Mouse (Mus musculus) kidney, adult 2 months (tissue): Measurements from ENCODE around the gene Zgpat. TPM values are rescaled to one million over a fixed set of nuclear protein-coding genes. Genes with fewer than 3 reads are reported as not detected.

Source experiments
- DNase-seq: peaks from one replicate; pipeline ENCODE4 v3.0.0; 2021
- H3K27ac ChIP-seq: fragments of 200-500 bp; 2 replicates; pipeline ENCODE4 v1.5.1; 2012; ENCODE audit warnings: low read depth, low read length, control low read depth, inconsistent platforms; ENCODE audit not compliant: insufficient read depth
- H3K27me3 ChIP-seq: fragments of 200-500 bp; replicated peaks from 2 replicates; pipeline ENCODE4 v1.6.1; 2012; ENCODE audit warnings: mild to moderate bottlenecking, moderate library complexity, low read length, inconsistent platforms; ENCODE audit not compliant: control insufficient read depth, insufficient read depth
- H3K36me3 ChIP-seq: fragments of 200-500 bp; 2 replicates; pipeline ENCODE4 v1.6.1; 2012; ENCODE audit warnings: mild to moderate bottlenecking, moderate library complexity, low read length, inconsistent platforms; ENCODE audit not compliant: control insufficient read depth, insufficient read depth
- H3K4me1 ChIP-seq: fragments of 200-500 bp; 2 replicates; pipeline ENCODE4 v1.6.1; 2011; ENCODE audit warnings: low read length; ENCODE audit not compliant: control insufficient read depth, insufficient read depth
- H3K4me3 ChIP-seq: fragments of 200-500 bp; 2 replicates; pipeline ENCODE4 v1.5.1; 2011; ENCODE audit warnings: mild to moderate bottlenecking, low read depth, low read length, control low read depth; ENCODE audit not compliant: insufficient read depth
- CTCF ChIP-seq: fragments of 200-500 bp; conservative IDR thresholded peaks from 2 replicates; pipeline ENCODE4 v1.5.1; 2011; ENCODE audit warnings: low read depth, mild to moderate bottlenecking, control low read depth, low read length, moderate library complexity, mixed read lengths; ENCODE audit not compliant: insufficient read depth, insufficient read length
- POLR2A ChIP-seq: fragments of 200-500 bp; IDR thresholded peaks from one replicate; pipeline ENCODE4 v1.6.1; 2011; ENCODE audit warnings: low read depth, low read length, control low read depth
- WGBS: fragments of 180-500 bp; shearing (Covaris S2); methylation state at CpG from one replicate; pipeline ENCODE4 v1.1.7; 2018; 5-methylcytosine and 5-hydroxymethylcytosine counted together
- polyA plus RNA-seq: library from polyadenylated mRNA; depleted of rRNA; stranded (reverse); fragments of >200 nt; gene quantifications from 2 replicates; pipeline ENCODE4 v1.2.3, GENCODE M21; 2012; rRNA removed

The Zgpat gene
- polyA plus RNA-seq, result 29.6 and 35.2 TPM in 2 replicates

- H3K36me3 ChIP-seq, result peaks cover 2% of the 10 kb centered on the region; the same call in 1 of the 2 replicates
- peak within 1 kb of the TSS; percentile 75 for H3K4me3 ChIP-seq
- DNase-seq, result peak; percentile 94
- peaks cover 6% of the 10 kb centered on the region; the same call in 1 of the 2 replicates for H3K4me1 ChIP-seq
- under 1% methylated on average over 71 of the region's 71 CpGs for WGBS
- TF ChIP-seq POLR2A, result no peak
- TF ChIP-seq CTCF, result no peak
- H3K27ac ChIP-seq, result peak within 1 kb of the TSS; percentile 86
- H3K27me3 ChIP-seq, result no peaks in the 10 kb centered on the region
Measured at GRCm38 (mm10) chr2:181364860-181365596, at the start of gene Zgpat, which contains the start of gene Arfrp1. Gene Zgpat, plus strand, starts transcription at chr2:181364928. Gene Arfrp1, minus strand, starts transcription at chr2:181365404.

DNA sequence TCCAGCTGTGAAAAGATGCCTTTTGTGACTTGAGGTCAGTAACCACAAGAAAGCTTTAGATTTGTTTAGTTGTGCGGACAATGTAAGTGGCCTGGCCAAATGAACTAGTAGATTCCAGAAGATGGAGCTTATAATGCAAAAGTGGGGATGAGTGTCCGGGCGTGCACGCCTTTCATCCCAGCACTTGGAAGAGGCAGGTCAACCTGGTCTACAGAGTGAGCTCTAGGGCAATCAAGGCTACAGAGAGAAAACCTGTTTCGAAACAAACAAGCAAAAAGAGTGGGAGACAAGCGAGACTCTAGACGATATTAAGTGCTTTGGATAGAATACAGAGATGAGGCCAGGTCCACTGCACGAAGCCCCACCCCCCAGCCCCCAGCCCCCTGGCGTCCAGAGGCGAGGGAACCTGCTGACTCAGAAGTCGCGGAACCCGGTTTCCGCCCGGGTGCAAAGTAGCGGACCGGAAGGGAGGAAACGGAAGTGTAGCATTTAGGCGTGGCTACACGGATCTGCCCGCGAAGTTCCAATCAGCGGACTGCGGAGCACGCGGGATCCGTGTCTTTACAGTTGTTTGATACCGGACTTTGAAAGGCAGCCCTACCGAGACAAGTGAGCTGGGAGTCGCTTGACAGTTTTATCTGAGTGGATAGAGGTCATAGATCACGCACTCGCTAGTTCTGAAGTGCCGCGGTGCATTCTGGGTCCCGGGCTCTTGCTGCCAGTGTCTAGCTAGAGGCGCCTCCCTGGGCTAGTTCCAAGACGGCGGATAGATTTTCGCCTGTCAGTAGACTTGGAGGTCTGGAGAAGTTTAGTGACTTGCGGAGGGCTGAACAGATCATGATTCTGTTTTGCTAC, 45.3 kb upstream of the Zgpat start, which contains the start of gene Rtel1:
Gene Rtel1, plus strand, starts transcription at position 492 of the 855 bp plus-strand sequence.
- Histone ChIP-seq H3K4me1 (peaks cover 4% of the 10 kb centered on the region; the same call in 1 of the 2 replicates), H3K27ac (peak within 1 kb of the TSS; percentile 17; the same call in 1 of the 2 replicates), H3K4me3 (peak within 1 kb of the TSS; percentile 60), H3K27me3 (no peaks in the 10 kb centered on the region), H3K36me3 (no peaks in the 10 kb centered on the region)
- 5% methylated on average over 40 of the region's 40 CpGs for WGBS
- no peak for TF ChIP-seq CTCF
- peak; percentile 21 for TF ChIP-seq POLR2A
- peak; percentile 89 for DNase-seq

DNA sequence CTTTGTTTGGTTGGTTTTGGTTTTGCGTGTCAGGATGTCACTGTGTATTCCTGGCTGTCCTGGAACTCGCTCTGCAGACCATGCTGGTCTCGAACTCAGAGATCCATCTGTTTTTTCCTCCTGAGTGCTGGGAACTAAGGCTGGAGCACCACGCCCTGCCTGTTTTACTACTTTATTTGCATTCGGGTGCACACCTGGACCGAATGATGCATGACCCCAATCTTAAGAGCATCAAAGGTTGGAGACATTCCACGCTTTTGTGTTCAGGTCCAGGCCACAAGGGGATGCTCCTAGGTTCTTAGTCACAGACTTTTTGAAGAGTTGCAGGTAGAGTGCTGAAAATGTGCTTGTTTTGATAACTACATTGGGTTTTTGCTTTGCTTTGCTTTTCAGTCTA, 44.6 kb upstream of the Zgpat start:
- no peak for TF ChIP-seq CTCF
- peaks cover 4% of the 10 kb centered on the region; the same call in 1 of the 2 replicates for H3K4me1 ChIP-seq
- H3K27ac ChIP-seq, result no peak overlapping the region
- WGBS, result 8% methylated on average over 7 of the region's 7 CpGs
- H3K27me3 ChIP-seq, result no peaks in the 10 kb centered on the region
- H3K36me3 ChIP-seq, result no peaks in the 10 kb centered on the region
- no peak for DNase-seq
- H3K4me3 ChIP-seq, result peak overlapping the region; percentile 60

GRCm38 (mm10) chr2:181322136-181322535, 42.6 kb upstream of the Zgpat start:
- DNase-seq, result no peak
- Histone ChIP-seq H3K36me3 (no peaks in the 10 kb centered on the region), H3K4me3 (no peak overlapping the region), H3K27ac (no peak overlapping the region), H3K4me1 (peaks cover 4% of the 10 kb centered on the region; the same call in 1 of the 2 replicates), H3K27me3 (no peaks in the 10 kb centered on the region)
- TF ChIP-seq CTCF (no peak), POLR2A (no peak)
- WGBS, result 80% methylated on average over 5 of the region's 5 CpGs

DNA sequence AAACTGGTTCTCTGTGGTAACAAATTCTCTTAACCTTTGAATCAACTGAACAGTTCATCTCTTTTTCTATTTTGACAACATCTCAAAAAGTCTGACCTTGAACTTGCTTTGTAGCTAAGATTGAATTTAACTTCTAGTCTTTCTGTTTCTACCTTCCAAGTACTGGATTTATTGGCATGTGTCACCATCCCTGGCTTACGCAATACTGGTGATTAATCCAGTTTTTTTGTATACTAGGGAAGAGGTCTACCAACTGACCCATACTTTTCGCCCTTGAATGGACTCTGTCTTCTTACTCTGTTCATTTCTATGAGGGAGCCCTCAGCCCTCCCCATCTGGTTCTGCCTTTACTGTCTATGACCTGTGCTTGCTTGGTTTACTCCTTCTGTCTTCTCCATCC, 38.6 kb upstream of the Zgpat start:
- no peaks in the 10 kb centered on the region; the same call in 1 of the 2 replicates for H3K36me3 ChIP-seq
- TF ChIP-seq CTCF (no peak), POLR2A (no peak)
- no peaks in the 10 kb centered on the region for H3K4me1 ChIP-seq
- peak; percentile 5 for DNase-seq
- H3K27me3 ChIP-seq, result no peaks in the 10 kb centered on the region
- H3K4me3 ChIP-seq, result no peak overlapping the region
- H3K27ac ChIP-seq, result no peak overlapping the region
- 88% methylated on average over 2 of the region's 2 CpGs for WGBS

- DNase-seq, result no peak
- Histone ChIP-seq H3K27me3 (no peaks in the 10 kb centered on the region), H3K4me3 (no peak overlapping the region), H3K36me3 (no peaks in the 10 kb centered on the region; the same call in 1 of the 2 replicates), H3K27ac (no peak overlapping the region), H3K4me1 (no peaks in the 10 kb centered on the region)
- no peak for TF ChIP-seq CTCF
- TF ChIP-seq POLR2A, result no peak
Measured at GRCm38 (mm10) chr2:181332542-181332941, 32.2 kb upstream of the Zgpat start.
